Mouse (Mus musculus) mouse trophoblast stem cell (cell line): ENCODE results near the gene Tmem132d.

Experiments used
- in situ Hi-C, 2 experiments: fragments of 300-500 bp; cut with MseI, MboI; formaldehyde crosslinking; loops; 2 replicates in 1 of 2; 3 replicates in 1 of 2; pipeline ENCODE4 v1.15.1; 2025

Tmem132d gene

GRCm38 (mm10) chr5:128218281-128218680 is 214.6 kb downstream of the Tmem132d start:
- in situ Hi-C loops, result no loop called here

DNA sequence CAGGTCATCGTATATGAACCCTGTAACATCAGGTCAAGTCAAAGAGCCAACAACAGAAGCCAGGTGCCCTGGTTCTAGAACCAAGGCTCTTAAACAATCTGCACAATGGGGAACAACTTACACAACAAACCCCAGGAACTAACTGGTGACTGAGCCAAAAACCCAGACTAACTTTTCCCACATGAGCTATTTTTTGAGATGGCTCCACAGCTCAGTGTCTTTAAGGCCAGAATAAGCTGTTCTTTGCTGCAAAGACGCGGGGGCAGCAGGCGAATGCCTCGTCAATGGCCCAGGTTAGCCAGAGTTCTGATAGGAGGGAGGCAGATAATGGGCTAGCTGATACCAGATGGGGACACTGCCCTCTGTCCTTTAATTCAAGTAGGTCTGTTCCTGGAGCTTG is 221.8 kb downstream of the Tmem132d start:
- in situ Hi-C loops, result no loop called here

DNA sequence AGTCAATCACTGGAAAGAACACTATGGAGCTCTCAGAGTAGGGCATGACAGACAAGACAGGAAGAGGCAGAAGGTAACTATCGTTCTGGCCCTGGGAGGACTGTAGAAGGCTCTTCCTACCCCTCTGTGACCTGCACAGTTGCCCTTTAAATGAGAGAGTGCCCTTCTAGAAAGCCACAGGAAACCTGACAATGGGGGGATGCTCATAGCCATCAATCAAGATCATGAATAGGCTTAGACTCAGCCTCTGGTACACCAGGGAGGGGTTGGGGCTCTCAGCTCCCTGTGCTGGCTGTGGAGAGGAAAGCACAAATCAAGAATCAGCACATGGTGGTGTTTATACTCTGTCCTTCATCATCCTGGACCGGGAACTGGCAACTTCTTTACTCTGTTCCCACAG is 227.2 kb downstream of the Tmem132d start:
- in situ Hi-C loops, result no loop called here

DNA sequence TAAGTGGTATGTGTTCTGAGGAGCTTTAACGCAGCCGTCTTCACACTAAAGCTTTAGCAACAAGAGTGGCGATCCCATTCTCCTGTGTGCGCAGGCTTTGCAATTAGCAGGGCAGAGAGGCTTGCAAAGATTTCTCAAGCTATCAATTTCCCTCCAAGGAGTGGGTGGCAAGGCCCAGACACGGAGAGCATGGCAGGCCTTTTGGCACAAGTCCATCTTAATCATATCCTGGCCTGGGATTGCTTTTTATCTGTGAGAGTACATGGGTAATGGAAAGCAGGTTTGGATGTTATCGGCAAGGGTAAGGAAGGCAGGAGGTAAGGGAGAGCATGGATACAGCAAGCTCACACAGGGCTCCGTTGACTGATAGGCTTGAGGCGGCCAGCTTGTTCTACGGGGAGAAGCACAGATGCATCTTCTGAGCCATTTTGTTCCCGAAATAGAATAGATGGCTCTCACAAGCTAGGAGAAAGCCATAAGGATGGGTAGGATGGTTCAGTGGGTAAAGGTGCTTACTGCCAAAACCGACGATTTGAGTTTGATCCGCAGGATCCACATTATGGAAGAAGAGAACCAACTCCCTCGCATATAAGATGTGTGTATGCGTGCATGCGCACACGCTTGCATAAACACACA is 228.1 kb downstream of the Tmem132d start:
- in situ Hi-C loops, result no loop called here

- in situ Hi-C loops, result no loop called here
Measured at GRCm38 (mm10) chr5:128203879-128204581, 228.8 kb downstream of the Tmem132d start.

- in situ Hi-C loops, result no loop called here
Measured at GRCm38 (mm10) chr5:128194106-128194505, 238.8 kb downstream of the Tmem132d start.

- in situ Hi-C loops, result no loop called here
Measured at GRCm38 (mm10) chr5:128192485-128193055, 240.3 kb downstream of the Tmem132d start.

DNA sequence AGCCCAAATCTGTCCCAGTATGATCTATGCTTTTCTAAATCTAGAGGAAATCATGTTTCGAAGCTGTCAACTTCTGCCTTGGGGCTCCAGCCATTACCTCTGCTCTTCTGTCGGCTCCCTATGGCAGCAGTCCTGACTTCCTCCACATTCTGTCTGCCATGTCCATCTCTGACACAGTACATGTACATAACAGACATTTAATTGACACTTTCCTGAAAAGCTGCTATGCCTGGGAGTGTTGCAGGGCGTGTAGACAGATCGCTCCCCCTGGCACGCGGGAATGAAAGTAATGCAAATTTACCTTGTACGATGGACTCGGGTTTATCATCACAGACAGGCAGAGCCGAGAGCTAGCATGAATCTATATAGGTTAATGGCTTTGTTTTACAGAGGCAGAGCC is 241.2 kb downstream of the Tmem132d start:
- in situ Hi-C loops, result no loop called here

GRCm38 (mm10) chr5:128190243-128190820 is 242.5 kb downstream of the Tmem132d start:
- in situ Hi-C loops, result no loop called here

- in situ Hi-C loops, result no loop called here
Measured at GRCm38 (mm10) chr5:128176234-128176633, 256.6 kb downstream of the Tmem132d start.

DNA sequence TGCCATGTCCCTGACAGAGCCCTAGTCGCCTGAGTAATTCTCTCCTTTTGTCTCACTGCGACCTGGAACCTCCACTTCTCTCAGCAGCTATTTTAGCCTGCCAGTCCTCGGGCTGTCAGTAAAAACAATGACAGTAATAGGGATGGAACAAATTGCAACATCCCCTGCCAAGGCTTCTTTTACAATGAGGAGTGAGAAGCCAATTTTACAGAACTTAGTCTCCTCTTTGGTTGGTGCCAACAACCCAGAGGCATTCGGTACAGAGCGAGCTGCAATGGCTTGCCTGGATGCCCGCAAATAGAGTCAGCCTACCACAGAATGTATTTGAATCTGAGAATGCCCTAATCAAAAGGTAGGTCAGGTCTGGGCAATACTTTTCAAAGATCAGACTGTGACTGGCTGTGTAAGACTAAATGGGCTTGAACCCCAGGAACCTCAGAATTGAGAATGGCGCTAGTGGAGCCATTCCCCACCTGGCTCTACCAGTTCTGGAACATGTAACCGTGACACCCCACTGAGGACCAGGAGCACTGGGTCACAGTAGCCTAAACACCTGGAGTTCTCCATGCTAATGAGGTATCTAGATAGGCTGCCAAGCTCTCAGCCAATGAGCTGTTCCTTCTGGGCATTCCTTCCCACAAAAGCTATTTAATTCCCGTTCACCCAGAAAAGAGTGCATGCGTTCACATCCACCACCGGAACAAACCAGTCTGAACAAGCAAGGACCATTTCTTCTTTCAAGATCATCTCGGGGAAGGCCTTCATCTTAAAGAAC is 273.8 kb downstream of the Tmem132d start:
- in situ Hi-C loops, result no loop called here

DNA sequence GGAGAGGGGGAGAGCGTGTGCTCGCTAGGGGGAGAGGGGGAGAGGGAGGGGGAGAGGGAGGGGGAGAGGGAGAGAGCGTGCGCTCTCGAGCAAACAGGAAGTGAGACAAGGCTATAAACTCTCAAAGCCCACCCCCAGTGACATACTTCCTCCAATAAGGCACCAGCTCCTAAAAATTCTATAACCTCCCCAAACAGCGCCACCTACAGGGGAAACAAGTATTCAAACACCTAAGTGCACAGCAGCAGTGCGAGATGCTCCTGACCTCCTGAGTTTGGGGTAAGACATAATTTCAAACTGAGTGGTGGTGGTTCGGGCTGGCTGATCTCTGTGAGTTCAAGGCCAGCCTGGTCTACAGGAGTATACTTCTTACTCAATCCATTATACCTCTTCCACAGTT is 281.4 kb downstream of the Tmem132d start:
- in situ Hi-C loops, result no loop called here

DNA sequence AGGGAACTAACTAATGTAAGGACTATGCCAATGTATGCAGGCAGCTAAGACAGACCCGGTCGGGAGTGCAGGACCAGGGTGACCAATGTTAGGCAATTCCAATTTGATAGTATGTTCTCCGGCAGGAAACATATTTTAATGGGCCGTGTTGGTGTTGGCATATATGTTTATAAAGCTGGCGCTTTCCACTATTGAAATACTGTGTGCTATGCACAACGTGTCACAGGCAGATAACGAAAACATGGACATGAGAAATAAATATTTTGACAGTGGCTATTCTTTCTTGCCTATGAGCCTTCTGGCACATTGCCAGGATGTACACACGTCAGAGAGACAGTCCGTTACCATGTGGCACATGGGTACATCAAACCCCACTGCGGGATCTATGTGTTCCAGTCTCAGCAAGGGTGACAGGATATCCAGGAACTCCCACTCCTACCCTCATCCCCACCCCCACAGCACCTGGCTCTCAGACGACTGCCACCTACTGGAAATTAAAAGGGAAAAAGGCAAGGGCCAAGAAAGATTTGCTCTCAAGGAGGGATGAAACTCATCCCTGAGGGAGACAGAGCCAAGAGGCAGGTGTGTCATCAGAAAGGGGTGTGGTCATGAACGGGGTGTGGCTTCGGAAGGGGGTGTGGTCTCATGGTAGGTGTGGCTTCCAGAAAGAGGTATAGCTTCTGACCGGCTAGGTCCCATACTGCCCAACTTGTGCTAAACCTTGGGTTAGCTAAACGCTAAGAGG is 285.8 kb downstream of the Tmem132d start:
- in situ Hi-C loops, result no loop called here

GRCm38 (mm10) chr5:128144799-128145198 is 288.1 kb downstream of the Tmem132d start:
- in situ Hi-C loops, result no loop called here

DNA sequence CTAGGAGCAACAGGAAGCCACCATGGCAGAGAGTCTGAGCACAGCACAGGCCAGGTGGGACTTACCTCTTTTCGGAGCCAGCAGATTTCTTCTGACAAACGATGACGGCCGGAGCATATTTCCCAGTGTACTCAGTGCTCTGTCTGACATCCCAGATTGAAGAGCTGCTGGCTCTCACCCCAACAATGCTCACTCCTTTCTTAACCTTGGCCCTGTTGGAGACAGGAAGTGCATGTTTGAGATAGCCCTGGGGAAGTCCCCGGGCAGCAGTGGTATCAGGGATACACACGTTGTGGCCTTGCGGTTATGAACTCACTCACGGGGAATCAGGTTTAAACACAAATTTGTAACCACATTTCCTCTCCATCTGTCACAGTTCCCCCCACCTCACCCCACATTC is 296.1 kb downstream of the Tmem132d start:
- in situ Hi-C loops, result no loop called here

GRCm38 (mm10) chr5:128122656-128123055 is 310.2 kb downstream of the Tmem132d start:
- in situ Hi-C loops, result no loop called here

- in situ Hi-C loops, result no loop called here
Measured at GRCm38 (mm10) chr5:128119171-128119570, 313.7 kb downstream of the Tmem132d start.

DNA sequence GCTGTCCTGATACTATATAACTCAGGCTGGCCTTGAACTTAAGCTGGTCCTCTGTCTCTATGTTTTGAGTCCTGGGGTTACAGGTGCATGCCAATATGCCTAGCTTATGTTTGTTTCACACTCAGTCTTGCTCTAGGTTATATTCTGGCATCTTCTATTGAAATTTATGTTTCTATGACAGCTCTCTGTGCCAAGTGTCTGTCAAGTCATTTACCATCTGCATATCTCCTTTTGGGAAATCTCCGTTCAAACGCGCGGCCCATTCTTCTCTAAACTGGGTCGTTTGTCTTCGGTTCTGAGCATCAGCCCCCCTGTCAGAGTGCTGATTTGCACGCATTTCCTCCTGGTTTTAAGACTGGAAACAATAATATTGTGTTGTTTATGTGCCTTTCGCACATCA is 319.8 kb downstream of the Tmem132d start:
- in situ Hi-C loops, result no loop called here

DNA sequence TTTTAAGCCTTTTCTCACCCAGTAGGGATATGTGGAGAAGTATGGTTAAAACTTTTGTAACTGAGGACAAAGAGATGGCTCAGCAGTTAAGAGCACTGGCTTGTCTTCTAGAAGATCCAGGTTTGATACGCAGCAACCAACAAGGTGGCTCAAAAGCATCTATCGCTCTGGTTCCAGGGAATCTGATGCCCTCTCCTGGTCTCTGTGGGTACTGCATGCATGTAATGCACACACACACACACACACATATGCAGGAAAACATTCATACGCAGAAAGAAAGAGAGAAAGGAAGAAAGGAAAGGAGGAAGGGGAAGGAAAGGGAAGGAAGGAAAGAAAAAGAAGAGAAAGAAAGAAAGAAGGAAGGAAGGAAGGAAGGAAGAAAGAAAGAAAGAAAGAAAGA is 320.4 kb downstream of the Tmem132d start:
- in situ Hi-C loops, result no loop called here

GRCm38 (mm10) chr5:128111664-128112063 is 321.2 kb downstream of the Tmem132d start:
- in situ Hi-C loops, result no loop called here

DNA sequence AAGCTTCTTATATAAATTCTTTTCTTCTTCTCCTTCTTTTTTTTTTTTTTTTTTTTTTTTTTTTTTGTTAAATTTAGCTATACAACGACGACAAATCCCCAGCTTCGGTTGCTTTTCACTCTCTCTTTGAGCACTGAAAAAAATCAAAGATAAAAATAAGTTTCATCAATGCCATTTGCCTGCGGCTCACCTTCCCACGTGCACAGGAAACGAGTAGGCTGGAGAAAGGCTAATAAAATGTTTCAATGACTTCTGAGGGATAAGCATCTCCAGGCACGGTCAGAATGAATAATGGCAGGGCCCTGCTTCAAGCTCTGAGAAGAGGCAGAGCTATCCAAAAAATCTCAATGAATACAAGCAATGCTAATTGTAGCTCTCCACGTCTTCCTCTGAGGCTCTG is 330.3 kb downstream of the Tmem132d start:
- in situ Hi-C loops, result no loop called here
